Mouse (Mus musculus) embryonic fibroblast, embryonic 13.5 days (primary cell): Measurements from ENCODE around the gene H1fx.

Experiments used
- CTCF ChIP-seq: IDR thresholded peaks from 2 replicates; pipeline ENCODE4 v1.5.1; 2011; ENCODE audit warnings: mild to moderate bottlenecking, control low read depth, low read length, moderate library complexity, borderline replicate concordance; ENCODE audit not compliant: insufficient read depth
- POLR2A ChIP-seq: IDR thresholded peaks from 2 replicates; pipeline ENCODE4 v1.6.1; 2011; ENCODE audit warnings: low read depth, mild to moderate bottlenecking, control low read depth, low read length, moderate library complexity

GRCm38 (mm10) chr6:88009209-88009608, 27.8 kb upstream of the H1fx start:
- TF ChIP-seq CTCF (no peak), POLR2A (no peak)
